Mouse (Mus musculus) hindbrain, postnatal 0 days (tissue): Measurements from ENCODE around the gene Polr1d. TPM values are rescaled to one million over a fixed set of nuclear protein-coding genes. Genes with fewer than 3 reads are reported as not detected.
A peak's percentile ranks its signal among the peaks of the same experiment; 100 is the strongest.

Experiments used
- ATAC-seq: fragments of 200-750 bp; cut with Nextera tagmentation; 2 replicates; pipeline ENCODE4 v1.8.0; 2017; ENCODE audit warnings: mild to moderate bottlenecking, moderate TSS enrichment, moderate library complexity
- DNase-seq: peaks from one replicate; pipeline ENCODE4 v3.0.0-alpha.2; 2015; ENCODE audit warnings: low spot score
- H3K27ac ChIP-seq: fragments of 300-500 bp; sonication (generic); 2 replicates; pipeline ENCODE4 v1.5.1; 2014; ENCODE audit warnings: mild to moderate bottlenecking
- H3K27me3 ChIP-seq: fragments of 300-500 bp; sonication (generic); 2 replicates; pipeline ENCODE4 v1.6.1; 2014; ENCODE audit warnings: low read length, mixed read lengths; ENCODE audit not compliant: insufficient read depth
- H3K36me3 ChIP-seq: fragments of 300-500 bp; sonication (generic); 2 replicates; pipeline ENCODE4 v1.6.1; 2014; ENCODE audit warnings: low read length, mixed read lengths; ENCODE audit not compliant: insufficient read depth
- H3K4me1 ChIP-seq: fragments of 300-500 bp; sonication (generic); 2 replicates; pipeline ENCODE4 v1.6.1; 2014; ENCODE audit warnings: antibody characterized with exemption, low read length, mixed read lengths; ENCODE audit not compliant: insufficient read depth
- H3K4me2 ChIP-seq: fragments of 300-500 bp; sonication (generic); 2 replicates; pipeline ENCODE4 v1.6.1; 2014; ENCODE audit warnings: low read depth, mild to moderate bottlenecking, low read length, moderate library complexity, mixed read lengths
- H3K4me3 ChIP-seq: fragments of 300-500 bp; sonication (generic); 2 replicates; pipeline ENCODE4 v1.5.1; 2014; ENCODE audit warnings: low read length
- H3K9ac ChIP-seq: fragments of 300-500 bp; sonication (generic); replicated peaks from 2 replicates; pipeline ENCODE4 v1.6.1; 2014; ENCODE audit warnings: mild to moderate bottlenecking, low read length, moderate library complexity, mixed read lengths
- H3K9me3 ChIP-seq: fragments of 300-500 bp; sonication (generic); 2 replicates; pipeline ENCODE4 v1.6.1; 2016; ENCODE audit warnings: low read length, mixed read lengths
- CTCF ChIP-seq: IDR thresholded peaks from 2 replicates; pipeline ENCODE4 v1.5.1; 2016; ENCODE audit warnings: antibody characterized with exemption, control low read depth, low read depth
- WGBS: fragments of 180-500 bp; shearing (Covaris S2); extraction: QIAGEN DNeasy Blood & Tissue Kit; methylation state at CpG from one replicate; pipeline ENCODE4 v1.1.7; 2014; 5-methylcytosine and 5-hydroxymethylcytosine counted together
- polyA plus RNA-seq: library from polyadenylated mRNA; unstranded; fragments of >200 nt; fragmentation: Nextera tagmentation; extraction: Ambion mirVana; gene quantifications from 2 replicates; pipeline ENCODE4 v1.2.1, GENCODE M21; 2015
- total RNA-seq: library from RNA; depleted of rRNA; stranded (reverse); fragments of >200 nt; gene quantifications from 2 replicates; pipeline ENCODE4 v1.2.3, GENCODE M21; 2014

Polr1d gene
- total and polyA plus RNA-seq, 2 experiments from 2014 or later = 53.7 to 103 TPM

GRCm38 (mm10) chr5:147054328-147054727 is 22.5 kb upstream of the Polr1d start:
- Histone ChIP-seq H3K4me1 (peaks cover 5% of the 10 kb centered on the region; the same call in 1 of the 2 replicates), H3K9ac (no peak overlapping the region), H3K4me2 (no peak overlapping the region), H3K27me3 (no peaks in the 10 kb centered on the region), H3K4me3 (no peak overlapping the region), H3K27ac (no peak overlapping the region), H3K36me3 (no peaks in the 10 kb centered on the region), H3K9me3 (no peaks in the 10 kb centered on the region)
- DNase-seq = no peak
- ATAC-seq = no peak
- no peak for TF ChIP-seq CTCF
- WGBS = 80% methylated on average over 6 of the region's 6 CpGs

- TF ChIP-seq CTCF = no peak
- no peak for DNase-seq
- WGBS = 67% methylated on average over 2 of the region's 2 CpGs
- no peak overlapping the region for H3K4me2 ChIP-seq
- H3K27ac ChIP-seq = no peak overlapping the region
- ATAC-seq = no peak
- no peak overlapping the region for H3K4me3 ChIP-seq
- peaks cover 5% of the 10 kb centered on the region; the same call in 1 of the 2 replicates for H3K4me1 ChIP-seq
- H3K9ac ChIP-seq = no peak overlapping the region
- H3K9me3 ChIP-seq = no peaks in the 10 kb centered on the region
- no peaks in the 10 kb centered on the region for H3K27me3 ChIP-seq
- no peaks in the 10 kb centered on the region for H3K36me3 ChIP-seq
Measured at GRCm38 (mm10) chr5:147054747-147055270, 22.0 kb upstream of the Polr1d start.

GRCm38 (mm10) chr5:147055572-147056245 is 21.1 kb upstream of the Polr1d start:
- Histone ChIP-seq H3K4me2 (no peak overlapping the region), H3K9me3 (no peaks in the 10 kb centered on the region), H3K27ac (no peak overlapping the region), H3K27me3 (no peaks in the 10 kb centered on the region), H3K9ac (no peak overlapping the region), H3K4me3 (no peak overlapping the region), H3K4me1 (peaks cover 5% of the 10 kb centered on the region; the same call in 1 of the 2 replicates), H3K36me3 (no peaks in the 10 kb centered on the region)
- DNase-seq (no peak), ATAC-seq (no peak)
- no peak for TF ChIP-seq CTCF
- whole genome bisulfite sequencing = 88% methylated on average over 6 of the region's 6 CpGs

- H3K36me3 ChIP-seq = no peaks in the 10 kb centered on the region
- 90% methylated on average over 10 of the region's 10 CpGs for WGBS
- H3K4me1 ChIP-seq = peaks cover under 1% of the 10 kb centered on the region; the same call in 1 of the 2 replicates
- no peak for DNase-seq
- no peaks in the 10 kb centered on the region for H3K9me3 ChIP-seq
- H3K9ac ChIP-seq = no peak overlapping the region
- no peak for ATAC-seq
- no peak overlapping the region for H3K4me2 ChIP-seq
- TF ChIP-seq CTCF = no peak
- H3K27me3 ChIP-seq = no peaks in the 10 kb centered on the region
- no peak overlapping the region for H3K27ac ChIP-seq
- no peak overlapping the region for H3K4me3 ChIP-seq
Measured at GRCm38 (mm10) chr5:147056712-147057290, 20.0 kb upstream of the Polr1d start.

GRCm38 (mm10) chr5:147057626-147058414 is 19.0 kb upstream of the Polr1d start:
- no peak overlapping the region for H3K4me2 ChIP-seq
- no peaks in the 10 kb centered on the region for H3K36me3 ChIP-seq
- 90% methylated on average over 9 of the region's 9 CpGs for WGBS

GRCm38 (mm10) chr5:147058661-147059060 is 18.2 kb upstream of the Polr1d start:
- peak; percentile 50 for DNase-seq
- H3K9me3 ChIP-seq = no peaks in the 10 kb centered on the region
- ATAC-seq = peak; percentile 58; the same call in 1 of the 2 replicates
- H3K27ac ChIP-seq = 0 out of 2 replicates have a peak overlapping the region, but pooled peaks have one; percentile 15
- no peaks in the 10 kb centered on the region for H3K4me1 ChIP-seq
- H3K4me3 ChIP-seq = no peak overlapping the region
- no peaks in the 10 kb centered on the region for H3K27me3 ChIP-seq
- no peak overlapping the region for H3K9ac ChIP-seq
- 76% methylated on average over 5 of the region's 5 CpGs for WGBS
- no peaks in the 10 kb centered on the region for H3K36me3 ChIP-seq
- no peak overlapping the region for H3K4me2 ChIP-seq
- TF ChIP-seq CTCF = no peak

More at GRCm38 (mm10) chr5:147057626-147058414, 19.0 kb upstream of the Polr1d start:
- Histone ChIP-seq H3K9me3 (no peaks in the 10 kb centered on the region), H3K27ac (0 out of 2 replicates have a peak overlapping the region, but pooled peaks have one; percentile 15), H3K4me1 (no peaks in the 10 kb centered on the region), H3K27me3 (no peaks in the 10 kb centered on the region), H3K9ac (no peak overlapping the region), H3K4me3 (no peak overlapping the region)
- DNase-seq = no peak
- no peak for TF ChIP-seq CTCF
- no peak for ATAC-seq
